Mouse (Mus musculus) liver, embryonic 13.5 days (tissue): Measurements from ENCODE around the gene Gm44511. TPM values are rescaled to one million over a fixed set of nuclear protein-coding genes. Genes with fewer than 3 reads are reported as not detected.

Source experiments
- ATAC-seq: fragments of 200-750 bp; cut with Nextera tagmentation; 2 replicates; pipeline ENCODE4 v1.8.0; 2017; ENCODE audit warnings: low read depth, mild to moderate bottlenecking, moderate number of reproducible peaks, moderate library complexity
- DNase-seq: peaks from one replicate; pipeline ENCODE4 v3.0.0; 2022
- H3K27ac ChIP-seq: fragments of 300-500 bp; sonication (generic); 2 replicates; pipeline ENCODE4 v1.5.1; 2015; ENCODE audit warnings: moderate library complexity, mild to moderate bottlenecking, inconsistent platforms
- H3K27me3 ChIP-seq: fragments of 300-500 bp; sonication (generic); 2 replicates; pipeline ENCODE4 v1.6.1; 2015; ENCODE audit warnings: mild to moderate bottlenecking, inconsistent platforms
- H3K36me3 ChIP-seq: fragments of 300-500 bp; sonication (generic); 2 replicates; pipeline ENCODE4 v1.6.1; 2015; ENCODE audit warnings: mild to moderate bottlenecking, inconsistent platforms
- H3K4me1 ChIP-seq: fragments of 300-500 bp; sonication (generic); replicated peaks from 2 replicates; pipeline ENCODE4 v1.6.1; 2015; ENCODE audit warnings: inconsistent platforms
- H3K4me2 ChIP-seq: fragments of 300-500 bp; sonication (generic); 2 replicates; pipeline ENCODE4 v1.6.1; 2015; ENCODE audit warnings: inconsistent platforms, mild to moderate bottlenecking, moderate library complexity
- H3K4me3 ChIP-seq: fragments of 300-500 bp; sonication (generic); replicated peaks from 2 replicates; pipeline ENCODE4 v1.5.1; 2015; ENCODE audit warnings: mild to moderate bottlenecking, inconsistent platforms
- H3K9ac ChIP-seq: fragments of 300-500 bp; sonication (generic); 2 replicates; pipeline ENCODE4 v1.6.1; 2015; ENCODE audit warnings: mild to moderate bottlenecking, inconsistent platforms
- H3K9me3 ChIP-seq: fragments of 300-500 bp; sonication (generic); replicated peaks from 2 replicates; pipeline ENCODE4 v1.6.1; 2016; ENCODE audit warnings: inconsistent platforms
- WGBS: fragments of 180-500 bp; shearing (Covaris S2); methylation state at CpG from one replicate; pipeline ENCODE4 v1.1.7; 2015; ENCODE audit not compliant: insufficient replicate concordance; 5-methylcytosine and 5-hydroxymethylcytosine counted together
- polyA plus RNA-seq: library from polyadenylated mRNA; unstranded; fragments of >200 nt; fragmentation: Nextera tagmentation; extraction: Ambion mirVana; gene quantifications from 2 replicates; pipeline ENCODE4 v1.2.1, GENCODE M21; 2015

The Gm44511 gene
- 0.20 TPM in 1 of 2 replicates, not detected in the other for polyA plus RNA-seq

- WGBS = 62% methylated on average over 6 of the region's 6 CpGs
- H3K27ac ChIP-seq = no peak within 1 kb of the TSS
- no peak within 1 kb of the TSS for H3K4me2 ChIP-seq
- DNase-seq (no peak), ATAC-seq (no peak)
- no peaks in the 10 kb centered on the region for H3K4me1 ChIP-seq
- H3K36me3 ChIP-seq = no peaks in the 10 kb centered on the region
- no peaks in the 10 kb centered on the region for H3K27me3 ChIP-seq
- H3K4me3 ChIP-seq = no peak within 1 kb of the TSS
- no peak within 1 kb of the TSS for H3K9ac ChIP-seq
- H3K9me3 ChIP-seq = no peaks in the 10 kb centered on the region
These were observed at the start of gene Gm44511, which contains the start of gene Klrb1b for GRCm38 (mm10) chr6:128826132-128826531. Gm44511 (minus strand) TSS chr6:128826315. Klrb1b (minus strand) TSS chr6:128826331.

DNA sequence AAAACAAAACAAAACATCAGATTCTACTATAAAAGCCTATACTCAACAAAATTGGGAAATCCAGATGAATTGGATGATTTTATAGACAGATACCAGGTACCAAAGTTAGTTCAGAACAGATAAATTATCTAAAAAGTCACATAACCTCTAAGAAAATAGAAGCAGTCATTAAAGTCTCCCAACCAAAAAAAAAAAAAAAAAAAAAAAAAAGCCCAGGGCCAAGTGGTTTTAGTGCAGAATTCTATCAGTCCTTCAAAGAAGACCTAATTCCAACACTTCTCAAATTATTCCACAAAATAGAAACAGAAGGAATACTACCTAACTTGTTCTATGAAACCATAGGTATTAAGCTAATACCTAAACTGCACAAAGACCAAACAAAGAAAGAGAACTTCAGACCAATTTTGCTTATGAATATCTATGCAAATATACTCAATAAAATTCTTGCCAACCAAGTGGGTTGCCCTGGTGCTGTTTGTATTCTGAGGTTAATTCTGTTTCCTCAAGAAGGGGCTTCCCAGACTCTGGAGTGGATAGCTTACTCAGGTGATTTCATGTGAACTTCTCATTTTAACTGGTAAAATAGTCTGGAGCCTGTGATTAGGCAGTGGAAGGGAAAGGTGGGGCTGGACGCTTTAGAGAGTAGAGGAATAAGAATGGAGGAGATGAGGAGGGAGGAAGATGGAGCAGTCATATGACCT lies 45.9 kb upstream of the Gm44511 start:
- Histone ChIP-seq H3K4me2 (no peak overlapping the region), H3K9ac (no peak overlapping the region), H3K9me3 (no peaks in the 10 kb centered on the region), H3K36me3 (no peaks in the 10 kb centered on the region), H3K27me3 (no peaks in the 10 kb centered on the region), H3K4me3 (no peak overlapping the region), H3K4me1 (no peaks in the 10 kb centered on the region), H3K27ac (no peak overlapping the region)
- 57% methylated on average over 1 of the region's 1 CpGs for WGBS
- ATAC-seq = no peak
- DNase-seq = no peak

GRCm38 (mm10) chr6:128868861-128869260 lies 42.7 kb upstream of the Gm44511 start:
- Histone ChIP-seq H3K27ac (no peak overlapping the region), H3K27me3 (no peaks in the 10 kb centered on the region), H3K36me3 (no peaks in the 10 kb centered on the region), H3K9me3 (no peaks in the 10 kb centered on the region), H3K4me1 (no peaks in the 10 kb centered on the region), H3K4me3 (no peak overlapping the region), H3K9ac (no peak overlapping the region), H3K4me2 (no peak overlapping the region)
- ATAC-seq = no peak
- WGBS = 39% methylated on average over 3 of the region's 3 CpGs
- DNase-seq = no peak

GRCm38 (mm10) chr6:128857976-128858375 lies 31.9 kb upstream of the Gm44511 start:
- Histone ChIP-seq H3K9me3 (no peaks in the 10 kb centered on the region), H3K36me3 (no peaks in the 10 kb centered on the region), H3K4me1 (peaks cover 8% of the 10 kb centered on the region), H3K4me2 (no peak overlapping the region), H3K27ac (no peak overlapping the region), H3K4me3 (no peak overlapping the region), H3K9ac (no peak overlapping the region), H3K27me3 (no peaks in the 10 kb centered on the region)
- DNase-seq (no peak), ATAC-seq (no peak)
- 71% methylated on average over 2 of the region's 2 CpGs for WGBS

DNA sequence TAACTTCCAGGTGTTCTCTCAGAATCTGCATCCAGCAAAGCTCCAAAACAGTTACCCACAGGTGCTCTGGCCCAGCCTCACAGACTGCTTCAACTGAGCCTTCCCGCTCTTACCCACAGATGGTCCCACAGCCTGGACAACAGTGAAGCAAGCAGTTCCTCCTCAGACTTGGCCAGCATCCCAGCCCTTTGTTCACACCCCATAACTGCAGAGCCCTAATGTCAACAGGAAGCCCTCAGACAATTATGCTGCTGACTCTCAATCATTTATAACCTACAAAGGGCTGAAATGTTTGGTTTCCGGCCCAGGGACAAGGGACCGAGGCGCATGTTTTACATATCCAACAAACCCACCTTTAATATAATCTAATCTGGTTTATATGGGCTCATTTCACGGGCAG lies 30.1 kb upstream of the Gm44511 start:
- Histone ChIP-seq H3K4me1 (peaks cover 8% of the 10 kb centered on the region), H3K4me3 (no peak overlapping the region), H3K9ac (no peak overlapping the region), H3K9me3 (no peaks in the 10 kb centered on the region), H3K36me3 (no peaks in the 10 kb centered on the region), H3K4me2 (no peak overlapping the region), H3K27me3 (no peaks in the 10 kb centered on the region), H3K27ac (no peak overlapping the region)
- ATAC-seq (peak; percentile 29; the same call in 1 of the 2 replicates), DNase-seq (no peak)
- WGBS = 71% methylated on average over 5 of the region's 5 CpGs

GRCm38 (mm10) chr6:128855477-128855876 lies 29.4 kb upstream of the Gm44511 start:
- DNase-seq (no peak), ATAC-seq (no peak)
- Histone ChIP-seq H3K4me2 (no peak overlapping the region), H3K4me1 (peaks cover 8% of the 10 kb centered on the region), H3K9me3 (no peaks in the 10 kb centered on the region), H3K9ac (no peak overlapping the region), H3K4me3 (no peak overlapping the region), H3K27ac (no peak overlapping the region), H3K27me3 (no peaks in the 10 kb centered on the region), H3K36me3 (no peaks in the 10 kb centered on the region)
- WGBS = 28% methylated on average over 1 of the region's 1 CpGs

- no peak for DNase-seq
- ATAC-seq = no peak
- 82% methylated on average over 3 of the region's 3 CpGs for WGBS
- Histone ChIP-seq H3K9ac (no peak overlapping the region), H3K4me2 (no peak overlapping the region), H3K9me3 (no peaks in the 10 kb centered on the region), H3K36me3 (no peaks in the 10 kb centered on the region), H3K4me3 (no peak overlapping the region), H3K27ac (no peak overlapping the region), H3K4me1 (peaks cover 13% of the 10 kb centered on the region), H3K27me3 (no peaks in the 10 kb centered on the region)
These were observed 28.8 kb upstream of the Gm44511 start for GRCm38 (mm10) chr6:128854895-128855294.

DNA sequence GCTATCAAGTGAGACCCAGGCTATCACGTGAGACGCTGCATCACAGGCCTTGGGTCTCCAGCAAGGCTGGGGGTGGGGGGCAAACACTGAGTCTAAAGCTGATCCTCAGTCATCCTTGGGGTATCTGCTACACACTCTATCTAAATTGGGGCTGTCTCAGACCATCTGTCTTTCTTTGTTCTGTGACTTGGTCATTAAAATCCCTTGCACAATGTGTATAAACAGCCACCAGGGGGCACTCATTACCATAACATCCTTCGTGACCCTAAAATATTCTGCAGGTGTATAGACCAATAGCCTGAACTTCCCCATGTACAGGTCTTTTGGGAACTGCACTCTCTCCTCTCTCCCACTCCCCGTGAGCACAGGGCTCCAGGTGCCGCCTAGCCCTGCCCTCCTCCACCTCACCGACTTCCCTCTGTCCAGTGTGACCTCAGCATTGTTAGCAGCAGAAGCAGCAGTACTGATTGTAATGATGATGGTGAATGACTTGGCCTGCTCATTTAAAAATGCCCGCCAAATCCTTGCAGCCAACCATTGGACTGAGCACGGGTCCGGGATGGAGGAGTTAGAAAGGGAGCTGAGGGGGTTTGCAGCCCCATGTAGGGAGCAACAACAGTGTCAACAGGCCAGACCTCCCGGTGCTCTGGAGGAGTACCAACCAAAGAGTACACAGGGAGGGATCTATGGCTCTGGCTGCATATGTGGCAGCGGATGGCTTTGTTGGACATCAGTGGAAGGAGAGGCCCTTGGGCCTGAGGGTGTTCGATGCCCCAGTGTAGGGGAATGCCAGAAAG lies 28.1 kb upstream of the Gm44511 start:
- Histone ChIP-seq H3K4me3 (no peak overlapping the region), H3K4me2 (no peak overlapping the region), H3K9me3 (no peaks in the 10 kb centered on the region), H3K36me3 (no peaks in the 10 kb centered on the region), H3K27ac (no peak overlapping the region), H3K9ac (no peak overlapping the region), H3K4me1 (peaks cover 13% of the 10 kb centered on the region), H3K27me3 (no peaks in the 10 kb centered on the region)
- 49% methylated on average over 12 of the region's 12 CpGs for WGBS
- ATAC-seq (peak; percentile 42; the same call in 1 of the 2 replicates), DNase-seq (no peak)

DNA sequence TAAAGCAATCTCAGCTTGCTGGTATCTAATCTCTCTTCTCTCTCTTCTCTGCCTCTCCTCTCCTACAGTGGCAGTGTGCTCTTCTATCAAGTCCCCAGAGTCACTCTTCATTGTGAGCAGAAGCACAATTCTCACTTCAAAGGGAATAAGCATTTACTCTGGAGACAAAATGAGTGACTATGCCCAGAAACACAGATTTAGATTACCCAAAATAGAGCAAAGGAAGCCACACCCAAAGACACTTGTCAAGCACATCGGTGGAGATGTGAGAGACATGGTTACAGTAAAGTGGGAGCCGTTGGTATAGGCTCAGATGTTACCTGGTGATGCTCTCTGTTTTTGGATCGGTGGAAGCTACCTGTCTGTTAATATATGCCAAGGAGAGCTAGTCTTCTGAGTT lies 26.7 kb upstream of the Gm44511 start:
- H3K4me3 ChIP-seq = no peak overlapping the region
- H3K9ac ChIP-seq = no peak overlapping the region
- ATAC-seq = no peak
- no peak for DNase-seq
- H3K27ac ChIP-seq = no peak overlapping the region
- no peak overlapping the region for H3K4me2 ChIP-seq
- H3K27me3 ChIP-seq = no peaks in the 10 kb centered on the region
- no peaks in the 10 kb centered on the region for H3K36me3 ChIP-seq
- peaks cover 13% of the 10 kb centered on the region for H3K4me1 ChIP-seq
- no peaks in the 10 kb centered on the region for H3K9me3 ChIP-seq
- WGBS = 48% methylated on average over 3 of the region's 3 CpGs

DNA sequence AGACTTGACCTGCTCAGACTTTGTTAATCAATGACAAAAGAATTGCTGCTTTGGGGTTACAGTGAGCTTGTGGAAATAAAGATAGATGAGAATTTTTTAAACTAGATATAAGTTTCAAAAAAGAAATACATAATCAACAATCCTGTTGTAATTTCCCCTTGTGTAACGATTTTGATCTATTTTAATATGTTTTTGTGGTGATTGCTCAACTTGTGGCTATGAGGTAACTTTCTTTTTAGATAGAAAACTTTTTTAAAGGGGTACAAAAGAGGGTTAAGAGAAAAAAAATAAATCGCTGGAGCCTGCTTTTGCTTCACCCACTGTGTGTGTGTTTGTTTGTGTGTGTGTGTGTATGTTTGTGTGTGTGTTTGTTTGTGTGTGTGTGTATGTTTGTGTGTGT lies 25.0 kb upstream of the Gm44511 start:
- H3K4me3 ChIP-seq = no peak overlapping the region
- DNase-seq (no peak), ATAC-seq (no peak)
- H3K27ac ChIP-seq = no peak overlapping the region
- no peaks in the 10 kb centered on the region for H3K27me3 ChIP-seq
- H3K9ac ChIP-seq = no peak overlapping the region
- no peak overlapping the region for H3K4me2 ChIP-seq
- H3K4me1 ChIP-seq = peaks cover 13% of the 10 kb centered on the region
- H3K36me3 ChIP-seq = no peaks in the 10 kb centered on the region
- no peaks in the 10 kb centered on the region for H3K9me3 ChIP-seq
- 45% methylated on average over 2 of the region's 2 CpGs for WGBS

DNA sequence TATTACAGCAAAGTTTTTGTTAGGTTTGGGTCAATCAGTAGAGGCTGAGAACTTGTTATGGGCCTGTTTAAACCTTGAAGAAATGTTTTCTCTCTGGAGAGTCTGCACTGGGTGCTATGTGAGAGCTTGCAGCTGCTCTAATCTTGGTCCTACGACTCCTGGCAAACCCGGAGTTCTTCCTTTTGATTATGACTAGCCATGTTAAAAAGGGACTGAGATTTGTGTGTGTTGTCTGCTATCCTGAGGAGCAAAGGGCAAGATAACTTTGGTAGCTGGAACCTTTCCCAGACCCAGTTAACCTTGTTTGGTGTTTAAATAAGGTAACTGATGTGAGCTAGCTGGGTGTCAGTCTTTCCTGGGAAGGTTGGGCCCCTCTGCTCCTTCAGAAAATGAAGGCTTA lies 24.6 kb upstream of the Gm44511 start:
- 44% methylated on average over 2 of the region's 2 CpGs for WGBS
- no peak for DNase-seq
- H3K27ac ChIP-seq = 0 out of 2 replicates have a peak overlapping the region, but pooled peaks have one; percentile 13
- H3K27me3 ChIP-seq = no peaks in the 10 kb centered on the region
- H3K9me3 ChIP-seq = no peaks in the 10 kb centered on the region
- H3K36me3 ChIP-seq = no peaks in the 10 kb centered on the region
- H3K9ac ChIP-seq = no peak overlapping the region
- ATAC-seq = no peak
- no peak overlapping the region for H3K4me3 ChIP-seq
- 0 out of 2 replicates have a peak overlapping the region, but pooled peaks have one; percentile 8 for H3K4me2 ChIP-seq
- H3K4me1 ChIP-seq = peaks cover 13% of the 10 kb centered on the region
